Mouse (Mus musculus): ENCODE data around the gene Gtf3c6. TPM values are rescaled to one million over a fixed set of nuclear protein-coding genes. Genes with fewer than 3 reads are reported as not detected.
A peak's percentile ranks its signal among the peaks of the same experiment; 100 is the strongest.
"Not testable (repeated sequence)": the region's sequence is repeated elsewhere in the genome, so short reads cannot be mapped to it uniquely, and the experiment has no call there.

Gene Gtf3c6
- 31.6 and 34.3 TPM in 2 replicates for polyA plus RNA-seq (2012; rRNA removed)

GRCm38 (mm10) chr10:40257414-40258255 is at the start of gene Gtf3c6:
Gtf3c6 (minus strand) TSS chr10:40258108.
- peaks cover 2% of the 10 kb centered on the region for H3K4me1 ChIP-seq (ENCODE audit: control insufficient read depth, insufficient read depth, low read length)
- H3K4me3 ChIP-seq (ENCODE audit: insufficient read depth, low read length) = peak within 1 kb of the TSS; percentile 46
- TF ChIP-seq POLR2A (IDR thresholded peaks at IDR 0.05; ENCODE audit: extremely low read depth, insufficient read depth, low read length) = peak; percentile 75
- TF ChIP-seq CTCF (IDR thresholded peaks at IDR 0.05; ENCODE audit: extremely low read depth, insufficient read depth, low read length) = no peak

GRCm38 (mm10) chr10:40305989-40306388 is 48.1 kb upstream of the Gtf3c6 start:
- H3K4me3 ChIP-seq (ENCODE audit: insufficient read depth, low read length) = no peak overlapping the region
- TF ChIP-seq CTCF (IDR thresholded peaks at IDR 0.05; ENCODE audit: extremely low read depth, insufficient read depth, low read length) = no peak
- TF ChIP-seq POLR2A (IDR thresholded peaks at IDR 0.05; ENCODE audit: extremely low read depth, insufficient read depth, low read length) = no peak
- no peaks in the 10 kb centered on the region for H3K4me1 ChIP-seq (ENCODE audit: control insufficient read depth, insufficient read depth, low read length)
- no peak overlapping the region for H3K27ac ChIP-seq (ENCODE audit: insufficient read depth, low read length)

More at GRCm38 (mm10) chr10:40257414-40258255, at the start of gene Gtf3c6:
- peak within 1 kb of the TSS; percentile 43 for H3K27ac ChIP-seq (ENCODE audit: insufficient read depth, low read length)

DNA sequence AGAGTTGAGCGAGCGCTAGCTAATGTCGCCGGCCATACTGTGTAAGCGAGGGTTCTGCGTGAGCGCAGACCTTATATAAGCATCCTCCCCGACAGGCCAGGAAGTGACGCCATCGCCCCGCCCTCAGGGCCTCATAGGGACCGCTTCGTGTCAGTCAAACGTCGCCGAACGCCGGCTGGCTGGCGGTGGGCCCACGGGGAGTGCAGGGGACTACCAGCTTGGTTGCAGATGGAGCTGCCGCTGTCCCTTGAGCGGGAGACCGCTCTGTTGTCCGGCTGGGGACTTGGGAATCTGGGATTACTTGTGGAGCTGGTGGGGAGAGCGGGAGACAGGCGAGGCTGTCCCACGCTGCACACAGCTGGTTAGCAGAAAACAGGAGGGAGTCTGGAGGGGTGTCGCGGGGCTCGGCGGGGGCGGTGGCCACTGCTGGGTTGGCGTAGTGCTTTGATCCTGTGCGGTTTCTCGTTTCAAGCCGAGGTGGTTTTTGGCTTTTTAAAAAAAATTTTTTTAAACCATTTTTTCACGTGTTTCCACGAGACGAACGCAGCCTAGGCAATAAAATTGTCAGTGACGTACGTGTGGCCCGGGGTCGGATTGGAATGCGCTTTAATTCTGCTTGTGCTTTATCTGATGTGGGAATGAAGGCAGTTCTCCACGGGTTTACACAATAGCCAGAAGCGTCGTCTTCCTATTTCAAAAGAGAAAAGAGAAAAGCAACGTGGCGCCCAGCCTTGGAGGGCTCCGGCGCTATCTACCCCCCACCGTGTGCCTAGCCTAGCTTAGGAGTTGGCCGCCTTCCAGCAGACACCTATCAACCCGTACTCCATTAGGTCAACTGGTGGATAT is 44.5 kb upstream of the Gtf3c6 start, which contains the start of gene Amd1:
Gene Amd1 (minus strand): TSS at position 47 of the 846 bp plus-strand sequence.
- Histone ChIP-seq H3K4me1 (ENCODE audit: control insufficient read depth, insufficient read depth, low read length) (peaks cover 4% of the 10 kb centered on the region; the same call in 1 of the 2 replicates), H3K27ac (ENCODE audit: insufficient read depth, low read length) (peak within 1 kb of the TSS; percentile 51; the same call in 1 of the 2 replicates), H3K4me3 (ENCODE audit: insufficient read depth, low read length) (peak within 1 kb of the TSS; percentile 66)
- TF ChIP-seq CTCF (IDR thresholded peaks at IDR 0.05; ENCODE audit: extremely low read depth, insufficient read depth, low read length) (no peak), POLR2A (IDR thresholded peaks at IDR 0.05; ENCODE audit: extremely low read depth, insufficient read depth, low read length) (peak; percentile 96)

- peak overlapping the region; percentile 66 for H3K4me3 ChIP-seq (ENCODE audit: insufficient read depth, low read length)
- H3K4me1 ChIP-seq (ENCODE audit: control insufficient read depth, insufficient read depth, low read length); H3K27ac ChIP-seq (ENCODE audit: insufficient read depth, low read length): not testable (repeated sequence)
These were observed 43.5 kb upstream of the Gtf3c6 start for GRCm38 (mm10) chr10:40301181-40302075.

DNA sequence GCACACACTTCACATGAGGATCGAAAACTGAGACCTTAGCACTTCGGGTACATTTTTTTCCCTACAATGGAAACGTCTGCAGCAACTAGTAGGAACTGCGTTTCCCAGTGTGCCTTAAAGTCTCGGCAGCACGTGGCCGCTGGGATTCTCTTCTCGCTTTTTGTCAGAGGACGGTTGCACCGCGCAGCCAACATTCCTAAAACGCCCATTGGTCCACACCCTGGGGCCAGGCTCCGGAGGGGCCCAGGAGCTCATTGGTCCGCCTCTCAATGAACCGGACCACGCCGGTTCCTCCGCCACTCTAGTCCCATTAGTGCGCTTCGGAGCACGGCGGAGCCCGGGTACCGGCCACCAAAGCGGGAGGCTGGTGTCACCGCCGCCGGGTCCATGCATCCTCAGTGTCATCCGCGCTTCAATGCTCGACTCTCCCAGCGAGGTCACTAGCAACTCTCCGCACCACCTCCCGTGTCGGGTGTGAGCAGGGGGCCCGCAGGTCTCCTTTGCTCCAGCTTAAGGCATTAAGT is 42.8 kb upstream of the Gtf3c6 start:
- no peak overlapping the region for H3K27ac ChIP-seq (ENCODE audit: insufficient read depth, low read length)
- H3K4me1 ChIP-seq (ENCODE audit: control insufficient read depth, insufficient read depth, low read length) = peaks cover 7% of the 10 kb centered on the region; the same call in 1 of the 2 replicates
- no peak for TF ChIP-seq CTCF (IDR thresholded peaks at IDR 0.05; ENCODE audit: extremely low read depth, insufficient read depth, low read length)
- no peak; the same call in 1 of the 2 replicates for TF ChIP-seq POLR2A (IDR thresholded peaks at IDR 0.05; ENCODE audit: extremely low read depth, insufficient read depth, low read length)
- peak overlapping the region; percentile 66 for H3K4me3 ChIP-seq (ENCODE audit: insufficient read depth, low read length)

- H3K4me3 ChIP-seq (ENCODE audit: insufficient read depth, low read length) = no peak overlapping the region
- peaks cover 3% of the 10 kb centered on the region; the same call in 1 of the 2 replicates for H3K4me1 ChIP-seq (ENCODE audit: control insufficient read depth, insufficient read depth, low read length)
- H3K27ac ChIP-seq (ENCODE audit: insufficient read depth, low read length) = no peak overlapping the region
- TF ChIP-seq POLR2A (IDR thresholded peaks at IDR 0.05; ENCODE audit: extremely low read depth, insufficient read depth, low read length) = no peak
- TF ChIP-seq CTCF (IDR thresholded peaks at IDR 0.05; ENCODE audit: extremely low read depth, insufficient read depth, low read length) = no peak
These were observed 34.7 kb upstream of the Gtf3c6 start for GRCm38 (mm10) chr10:40292640-40293039.

DNA sequence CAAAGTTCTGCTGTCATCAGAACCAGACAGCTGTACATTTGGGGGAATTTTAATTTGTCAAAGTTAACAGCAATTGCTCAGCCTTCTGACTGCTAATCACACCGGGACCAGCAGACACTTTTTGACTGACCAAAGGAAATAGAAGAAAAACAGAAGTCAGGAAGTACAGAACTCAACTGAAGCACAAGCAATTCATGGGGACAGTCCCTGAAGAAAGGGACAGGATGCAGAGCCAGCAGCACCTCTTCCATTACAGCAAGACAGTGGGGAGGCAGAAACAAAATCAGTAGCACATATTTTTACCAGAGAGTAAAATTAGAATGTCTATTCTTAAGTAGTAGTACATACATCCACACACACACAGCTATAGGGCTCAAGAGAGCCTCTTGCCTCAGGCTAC is 28.9 kb upstream of the Gtf3c6 start:
- Histone ChIP-seq H3K4me1 (ENCODE audit: control insufficient read depth, insufficient read depth, low read length) (peaks cover 4% of the 10 kb centered on the region; the same call in 1 of the 2 replicates), H3K27ac (ENCODE audit: insufficient read depth, low read length) (no peak overlapping the region), H3K4me3 (ENCODE audit: insufficient read depth, low read length) (no peak overlapping the region)
- TF ChIP-seq CTCF (IDR thresholded peaks at IDR 0.05; ENCODE audit: extremely low read depth, insufficient read depth, low read length) (no peak), POLR2A (IDR thresholded peaks at IDR 0.05; ENCODE audit: extremely low read depth, insufficient read depth, low read length) (no peak)

GRCm38 (mm10) chr10:40285571-40285970 is 27.7 kb upstream of the Gtf3c6 start:
- TF ChIP-seq POLR2A (IDR thresholded peaks at IDR 0.05; ENCODE audit: extremely low read depth, insufficient read depth, low read length) = no peak
- no peak for TF ChIP-seq CTCF (IDR thresholded peaks at IDR 0.05; ENCODE audit: extremely low read depth, insufficient read depth, low read length)
- H3K27ac ChIP-seq (ENCODE audit: insufficient read depth, low read length) = no peak overlapping the region
- no peak overlapping the region for H3K4me3 ChIP-seq (ENCODE audit: insufficient read depth, low read length)
- peaks cover 4% of the 10 kb centered on the region; the same call in 1 of the 2 replicates for H3K4me1 ChIP-seq (ENCODE audit: control insufficient read depth, insufficient read depth, low read length)

Measured in cortical plate, adult 2 months (tissue).